Mouse (Mus musculus) stomach, embryonic 15.5 days (tissue): ENCODE data around the gene Zfp97. TPM values are rescaled to one million over a fixed set of nuclear protein-coding genes. Genes with fewer than 3 reads are reported as not detected.
"Not testable (repeated sequence)": the region's sequence is repeated elsewhere in the genome, so short reads cannot be mapped to it uniquely, and the experiment has no call there.

ENCODE experiments used
- ATAC-seq: fragments of 200-750 bp; cut with Nextera tagmentation; 2 replicates; pipeline ENCODE4 v1.8.0; 2017; ENCODE audit warnings: low read depth, moderate number of reproducible peaks, moderate TSS enrichment; ENCODE audit not compliant: insufficient read depth, low FRiP score
- H3K27ac ChIP-seq: fragments of 300-500 bp; sonication (generic); 2 replicates; pipeline ENCODE4 v1.5.1; 2015; ENCODE audit warnings: mild to moderate bottlenecking, inconsistent platforms
- H3K27me3 ChIP-seq: fragments of 300-500 bp; sonication (generic); replicated peaks from 2 replicates; pipeline ENCODE4 v1.6.1; 2015; ENCODE audit warnings: inconsistent platforms
- H3K36me3 ChIP-seq: fragments of 300-500 bp; sonication (generic); 2 replicates; pipeline ENCODE4 v1.6.1; 2015; ENCODE audit warnings: inconsistent platforms
- H3K4me1 ChIP-seq: fragments of 300-500 bp; sonication (generic); 2 replicates; pipeline ENCODE4 v1.6.1; 2015; ENCODE audit warnings: inconsistent platforms
- H3K4me2 ChIP-seq: fragments of 300-500 bp; sonication (generic); 2 replicates; pipeline ENCODE4 v1.6.1; 2015; ENCODE audit warnings: mild to moderate bottlenecking, inconsistent platforms
- H3K4me3 ChIP-seq: fragments of 300-500 bp; sonication (generic); replicated peaks from 2 replicates; pipeline ENCODE4 v1.5.1; 2015; ENCODE audit warnings: inconsistent platforms
- H3K9ac ChIP-seq: fragments of 300-500 bp; sonication (generic); 2 replicates; pipeline ENCODE4 v1.6.1; 2015; ENCODE audit warnings: inconsistent platforms
- H3K9me3 ChIP-seq: fragments of 300-500 bp; sonication (generic); 2 replicates; pipeline ENCODE4 v1.6.1; 2016; ENCODE audit warnings: inconsistent platforms
- WGBS: fragments of 180-500 bp; shearing (Covaris S2); methylation state at CpG from one replicate; pipeline ENCODE4 v1.1.7; 2015; 5-methylcytosine and 5-hydroxymethylcytosine counted together
- polyA plus RNA-seq: library from polyadenylated mRNA; unstranded; fragments of >200 nt; fragmentation: Nextera tagmentation; extraction: Ambion mirVana; gene quantifications from 2 replicates; pipeline ENCODE4 v1.2.1, GENCODE M21; 2015

Gene Zfp97
- polyA plus RNA-seq, result 5.5 and 6.4 TPM in 2 replicates

GRCm38 (mm10) chr17:17120830-17121502, at the start of gene Zfp97:
Gene Zfp97, plus strand, starts transcription at chr17:17121415.
- not testable (repeated sequence) for H3K4me3 ChIP-seq, H3K9me3 ChIP-seq, H3K9ac ChIP-seq, H3K4me1 ChIP-seq, H3K36me3 ChIP-seq, H3K4me2 ChIP-seq, H3K27me3 ChIP-seq, H3K27ac ChIP-seq
- ATAC-seq, result peak; percentile 97
- WGBS, result no CpG with 5 or more reads among the region's 8 CpGs

GRCm38 (mm10) chr17:17178757-17179413, 57.7 kb downstream of the Zfp97 start:
- not testable (repeated sequence) for H3K4me1 ChIP-seq, H3K9me3 ChIP-seq, H3K27ac ChIP-seq, H3K4me2 ChIP-seq, H3K4me3 ChIP-seq, H3K9ac ChIP-seq, H3K36me3 ChIP-seq, H3K27me3 ChIP-seq
- peak; percentile 96 for ATAC-seq
- WGBS, result no CpG with 5 or more reads among the region's 8 CpGs

- H3K9ac ChIP-seq, H3K27me3 ChIP-seq, H3K4me2 ChIP-seq, ATAC-seq, H3K4me1 ChIP-seq, H3K9me3 ChIP-seq, H3K27ac ChIP-seq, H3K4me3 ChIP-seq, H3K36me3 ChIP-seq: not testable (repeated sequence)
Observed at GRCm38 (mm10) chr17:17194761-17195160, 73.5 kb downstream of the Zfp97 start.

GRCm38 (mm10) chr17:17195178-17195577, 74.0 kb downstream of the Zfp97 start:
- ATAC-seq, result no peak
- no peak overlapping the region for H3K4me3 ChIP-seq
- no peak overlapping the region for H3K4me2 ChIP-seq
- no peaks in the 10 kb centered on the region for H3K27me3 ChIP-seq
- H3K36me3 ChIP-seq, result 0 out of 2 replicates have a peak, but pooled peaks cover 3% of the 10 kb centered on the region
- no peaks in the 10 kb centered on the region for H3K4me1 ChIP-seq
- H3K9ac ChIP-seq, result no peak overlapping the region
- no peaks in the 10 kb centered on the region for H3K9me3 ChIP-seq
- H3K27ac ChIP-seq, result no peak overlapping the region

GRCm38 (mm10) chr17:17196111-17196510, 74.9 kb downstream of the Zfp97 start:
- H3K27ac ChIP-seq, H3K4me3 ChIP-seq, H3K4me1 ChIP-seq, H3K36me3 ChIP-seq, H3K9me3 ChIP-seq, H3K27me3 ChIP-seq, H3K4me2 ChIP-seq, H3K9ac ChIP-seq, ATAC-seq: not testable (repeated sequence)
- WGBS, result 100% methylated on average over 3 of the region's 3 CpGs

Other genes with a start within 250 kb of the Zfp97 start
- gene Zfp960, start 57.3 kb upstream of the Zfp97 start, polyA plus RNA-seq, result 4.9 and 6.2 TPM in 2 replicates